In the genomic region with DNA sequence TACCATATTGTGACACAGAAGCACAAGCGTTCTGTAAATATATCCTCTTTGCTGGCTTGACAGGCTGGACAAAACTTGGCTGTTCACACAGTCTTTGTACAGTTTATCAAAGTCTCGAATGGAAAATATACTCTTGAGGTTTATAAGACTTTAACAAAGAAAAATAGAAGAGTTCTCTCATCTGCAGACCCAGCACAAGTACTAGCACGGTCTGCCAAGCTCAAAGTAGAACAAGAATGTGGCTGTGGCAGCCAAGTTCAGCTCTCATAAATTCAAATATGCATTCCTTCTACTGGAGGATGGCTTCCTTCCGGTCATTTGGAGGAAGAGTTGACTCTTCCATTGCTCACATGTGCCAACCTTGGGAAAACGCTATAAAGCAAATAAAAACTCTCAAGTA, we compare ENCODE assay signal across 10 mouse cellular contexts.
DNase-seq lines count a peak whose midpoint lies in the region; ATAC-seq and TF ChIP-seq lines count a peak whose summit lies in the region.
"Had no signal": no experiment of that assay in that cellular context is flagged by ENCODE, and none has a peak within 500 bp of the region (broad histone marks: within the 10 kb centered on the region; RNA-seq: fewer than 3 reads in every experiment).

No protein-coding gene starts in this region.

- no peak for TF ChIP-seq CTCF in lung, postnatal 0 days (IDR thresholded peaks at IDR 0.05)

- WGBS in heart, embryonic 12.5 days: 58% methylated on average over 5 of the region's 5 CpGs
- 24% methylated on average over 5 of the region's 5 CpGs for WGBS in lung, postnatal 0 days

- TF ChIP-seq EP300 in lung, postnatal 0 days (IDR thresholded peaks at IDR 0.05): no peak

- H3K36me3 ChIP-seq in heart, embryonic 12.5 days: no peaks in the 10 kb centered on the region
- H3K36me3 ChIP-seq in lung, postnatal 0 days (ENCODE audit: insufficient read depth, low read length): no peaks in the 10 kb centered on the region
- H3K36me3 ChIP-seq: midbrain, embryonic 12.5 days had no signal

- H3K27ac ChIP-seq in heart, embryonic 12.5 days (ENCODE audit: poor library complexity, severe bottlenecking): no peak overlapping the region
- H3K27ac ChIP-seq in lung, postnatal 0 days (ENCODE audit: low read length): no peak overlapping the region; the same call in 1 of the 2 replicates
- H3K27ac ChIP-seq: midbrain, embryonic 12.5 days had no signal

- intact Hi-C loops in heart, postnatal 36 days (cut with DNase I): loop anchor here (10.0 kb wide), 1 partner anchor 436 kb away; no protein-coding TSS in a partner anchor

- H3K9ac ChIP-seq in heart, embryonic 12.5 days: no peak overlapping the region
- no peak overlapping the region for H3K9ac ChIP-seq in lung, postnatal 0 days (replicated peaks; ENCODE audit: low read depth)
- H3K9ac ChIP-seq: midbrain, embryonic 12.5 days had no signal

- no peak overlapping the region for H3K4me2 ChIP-seq in heart, embryonic 12.5 days
- no peak overlapping the region for H3K4me2 ChIP-seq in lung, postnatal 0 days (replicated peaks; ENCODE audit: low read depth, low read length)
- H3K4me2 ChIP-seq: liver, embryonic 11.5 days; midbrain, embryonic 12.5 days had no signal

- peaks cover 20% of the 10 kb centered on the region for H3K4me1 ChIP-seq in heart, embryonic 12.5 days (replicated peaks)
- peaks cover 3% of the 10 kb centered on the region for H3K4me1 ChIP-seq in lung, postnatal 0 days (ENCODE audit: insufficient read depth, low read depth, low read length)
- H3K4me1 ChIP-seq: midbrain, embryonic 12.5 days had no signal

- ATAC-seq in heart, embryonic 12.5 days (ENCODE audit: insufficient number of reproducible peaks, low FRiP score): no peak
- 0 out of 2 replicates have a peak, but pooled peaks have one; percentile 22 for ATAC-seq in common myeloid progenitor, adult 5-6 weeks (replicated peaks; ENCODE audit: low read depth, poor library complexity, severe bottlenecking)
- ATAC-seq in lung, postnatal 0 days: peak; percentile 41
- no peak for ATAC-seq in CD4-positive, CD25-positive, alpha-beta regulatory T cell, adult 4 months

- peak; percentile 95 for DNase-seq in heart, adult 11 months
- DNase-seq in heart, postnatal 36 days: peak; percentile 18 to 39
- peak; percentile 68 for DNase-seq in lung, postnatal 0 days (ENCODE audit: low spot score)
- DNase-seq in layer of hippocampus, postnatal 25 days (ENCODE audit: extremely low spot score in 1 of 2, low spot score in 1 of 2): no peak
- no peak for DNase-seq in retina, postnatal 1 day

- H3K27me3 ChIP-seq in heart, embryonic 12.5 days (replicated peaks): no peaks in the 10 kb centered on the region
- no peaks in the 10 kb centered on the region for H3K27me3 ChIP-seq in lung, postnatal 0 days (replicated peaks; ENCODE audit: insufficient read depth, low read length)

- H3K9me3 ChIP-seq in heart, embryonic 12.5 days (replicated peaks): no peaks in the 10 kb centered on the region
- no peaks in the 10 kb centered on the region for H3K9me3 ChIP-seq in lung, postnatal 0 days (ENCODE audit: low read length)
- H3K9me3 ChIP-seq: midbrain, embryonic 12.5 days had no signal

- H3K4me3 ChIP-seq in heart, embryonic 12.5 days: no peak overlapping the region
- H3K4me3 ChIP-seq in lung, postnatal 0 days (ENCODE audit: low read depth, low read length): no peak overlapping the region
- H3K4me3 ChIP-seq: midbrain, embryonic 12.5 days had no signal

Comparison
In these comparisons a context has a peak if more than half of its experiments do, and no peak if none do; other contexts are left out.
1. DNase-seq: peak in heart, adult 11 months (single experiment), heart, postnatal 36 days (2 of 2) and lung, postnatal 0 days (single experiment); none in layer of hippocampus, postnatal 25 days (0 of 2) and retina, postnatal 1 day (single experiment).
2. ATAC-seq: peak in common myeloid progenitor, adult 5-6 weeks (single experiment) and lung, postnatal 0 days (single experiment); none in heart, embryonic 12.5 days (single experiment) and CD4-positive, CD25-positive, alpha-beta regulatory T cell, adult 4 months (single experiment).